Mouse (Mus musculus): Measurements from ENCODE around the gene Gm17067. TPM values are rescaled to one million over a fixed set of nuclear protein-coding genes. Genes with fewer than 3 reads are reported as not detected.
"Not testable (repeated sequence)": the region's sequence is repeated elsewhere in the genome, so short reads cannot be mapped to it uniquely, and the experiment has no call there.

The Gm17067 gene
- not detected in 2 replicates for polyA plus RNA-seq (2015; fragmentation: Nextera tagmentation; extraction: Ambion mirVana)

GRCm38 (mm10) chr7:42726917-42727316, at the start of gene Gm17067:
Gene Gm17067 (minus strand): TSS chr7:42727017.
- not testable (repeated sequence) for H3K9me3 ChIP-seq (replicated peaks; ENCODE audit: control insufficient read depth, low read length); ATAC-seq (ENCODE audit: insufficient read depth, low FRiP score); H3K4me1 ChIP-seq (ENCODE audit: control insufficient read depth, insufficient read depth, low read length); H3K27me3 ChIP-seq (ENCODE audit: control insufficient read depth, insufficient read depth, low read length); H3K9ac ChIP-seq (ENCODE audit: low read length); H3K4me3 ChIP-seq (replicated peaks; ENCODE audit: low read length); H3K27ac ChIP-seq (ENCODE audit: low read length); H3K36me3 ChIP-seq (ENCODE audit: control insufficient read depth, insufficient read depth, low read length); H3K4me2 ChIP-seq (ENCODE audit: low read depth, low read length)
- WGBS: 89% methylated on average over 4 of the region's 4 CpGs

DNA sequence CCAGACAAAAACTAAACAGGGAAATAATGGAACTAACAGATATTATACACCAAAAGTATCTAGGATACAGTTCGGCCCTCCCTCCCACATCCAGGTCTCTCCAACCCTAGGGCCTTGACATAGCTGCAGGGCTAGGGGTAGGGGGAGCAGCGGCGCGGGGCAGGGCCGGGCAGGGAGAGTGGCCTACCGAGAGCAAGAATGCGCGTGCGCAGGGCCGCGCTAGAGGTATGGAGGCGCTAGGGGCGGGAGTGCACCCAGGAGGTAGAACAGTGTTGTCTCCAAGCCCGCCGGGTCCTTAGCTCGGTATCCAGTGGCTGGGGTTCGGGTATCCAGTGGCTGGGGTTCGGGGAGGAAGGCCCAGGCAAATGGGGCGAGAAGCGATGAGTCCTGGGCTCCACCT, 23.0 kb upstream of the Gm17067 start:
- Histone ChIP-seq H3K4me2 (ENCODE audit: low read depth, low read length) (no peak overlapping the region), H3K27ac (ENCODE audit: low read length) (no peak overlapping the region), H3K4me3 (replicated peaks; ENCODE audit: low read length) (no peak overlapping the region), H3K27me3 (ENCODE audit: control insufficient read depth, insufficient read depth, low read length) (no peaks in the 10 kb centered on the region), H3K4me1 (ENCODE audit: control insufficient read depth, insufficient read depth, low read length) (no peaks in the 10 kb centered on the region), H3K36me3 (ENCODE audit: control insufficient read depth, insufficient read depth, low read length) (no peaks in the 10 kb centered on the region), H3K9ac (ENCODE audit: low read length) (no peak overlapping the region), H3K9me3 (replicated peaks; ENCODE audit: control insufficient read depth, low read length) (no peaks in the 10 kb centered on the region)
- ATAC-seq (ENCODE audit: insufficient read depth, low FRiP score): no peak
- WGBS: 47% methylated on average over 20 of the region's 20 CpGs

DNA sequence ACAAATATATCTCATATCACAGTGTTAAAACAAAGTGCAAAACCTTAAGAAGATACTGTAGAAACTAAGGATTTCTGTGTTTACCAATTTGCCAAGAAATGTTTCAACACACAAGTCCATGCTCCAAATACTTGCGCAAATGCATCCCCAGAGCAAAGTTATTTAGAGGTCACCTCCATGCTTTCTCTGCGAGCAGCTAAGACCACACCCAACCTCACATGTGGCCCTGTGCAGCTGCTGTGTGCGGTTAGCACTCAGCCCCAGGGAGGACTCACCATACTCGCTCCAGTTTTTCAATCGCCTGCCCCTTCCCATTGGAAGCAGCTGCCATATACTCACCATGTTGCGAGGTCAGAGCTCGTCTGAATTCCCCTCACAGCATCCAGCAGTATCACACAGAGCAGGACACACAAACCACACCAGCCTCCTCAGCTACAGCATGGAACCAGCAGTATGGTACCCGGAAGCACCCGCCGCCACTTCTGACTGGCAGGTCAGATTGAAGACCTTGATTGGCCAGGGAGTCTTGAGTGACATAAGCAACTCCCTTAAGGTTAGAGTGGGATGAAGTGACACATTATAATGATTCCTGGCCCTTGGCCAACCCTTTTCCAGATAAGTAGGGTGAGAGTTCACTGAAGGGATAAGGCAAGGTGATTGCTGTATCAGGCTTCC, 11.9 kb upstream of the Gm17067 start:
- Histone ChIP-seq H3K9me3 (replicated peaks; ENCODE audit: control insufficient read depth, low read length) (no peaks in the 10 kb centered on the region), H3K27me3 (ENCODE audit: control insufficient read depth, insufficient read depth, low read length) (no peaks in the 10 kb centered on the region), H3K27ac (ENCODE audit: low read length) (no peak overlapping the region), H3K4me2 (ENCODE audit: low read depth, low read length) (no peak overlapping the region), H3K4me1 (ENCODE audit: control insufficient read depth, insufficient read depth, low read length) (no peaks in the 10 kb centered on the region), H3K4me3 (replicated peaks; ENCODE audit: low read length) (no peak overlapping the region), H3K36me3 (ENCODE audit: control insufficient read depth, insufficient read depth, low read length) (no peaks in the 10 kb centered on the region), H3K9ac (ENCODE audit: low read length) (no peak overlapping the region)
- no peak for ATAC-seq (ENCODE audit: insufficient read depth, low FRiP score)
- 86% methylated on average over 10 of the region's 10 CpGs for WGBS

DNA sequence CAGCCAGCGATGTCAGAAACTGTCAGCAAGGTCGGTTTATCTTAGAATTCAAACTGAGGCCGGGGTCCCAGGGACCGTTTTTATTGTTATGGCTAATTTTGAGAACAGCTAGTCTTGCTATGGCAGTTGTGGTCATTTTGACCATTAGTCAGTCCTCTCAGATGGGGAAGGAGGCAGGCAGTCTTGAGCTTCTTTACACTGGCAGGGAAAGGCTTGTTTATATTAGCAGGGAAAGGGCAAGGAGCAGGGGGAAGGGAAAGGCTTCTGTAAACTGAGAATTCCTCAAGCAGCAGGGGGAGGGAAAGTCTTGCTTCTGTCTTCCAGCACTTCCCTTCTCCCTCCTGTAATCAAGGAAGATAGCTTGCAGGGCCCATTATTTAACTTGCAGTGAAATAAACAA, 33.6 kb downstream of the Gm17067 start:
- not testable (repeated sequence) for H3K36me3 ChIP-seq (ENCODE audit: control insufficient read depth, insufficient read depth, low read length); H3K9me3 ChIP-seq (replicated peaks; ENCODE audit: control insufficient read depth, low read length); H3K4me1 ChIP-seq (ENCODE audit: control insufficient read depth, insufficient read depth, low read length); H3K27me3 ChIP-seq (ENCODE audit: control insufficient read depth, insufficient read depth, low read length)
- peak overlapping the region; percentile 57 for H3K4me2 ChIP-seq (ENCODE audit: low read depth, low read length)
- H3K4me3 ChIP-seq (replicated peaks; ENCODE audit: low read length): peak overlapping the region; percentile 66
- WGBS: under 1% methylated on average over 4 of the region's 4 CpGs
- peak overlapping the region; percentile 82 for H3K9ac ChIP-seq (ENCODE audit: low read length)
- H3K27ac ChIP-seq (ENCODE audit: low read length): peak overlapping the region; percentile 73
- 0 out of 2 replicates have a peak, but pooled peaks have one; percentile 55 for ATAC-seq (ENCODE audit: insufficient read depth, low FRiP score)

DNA sequence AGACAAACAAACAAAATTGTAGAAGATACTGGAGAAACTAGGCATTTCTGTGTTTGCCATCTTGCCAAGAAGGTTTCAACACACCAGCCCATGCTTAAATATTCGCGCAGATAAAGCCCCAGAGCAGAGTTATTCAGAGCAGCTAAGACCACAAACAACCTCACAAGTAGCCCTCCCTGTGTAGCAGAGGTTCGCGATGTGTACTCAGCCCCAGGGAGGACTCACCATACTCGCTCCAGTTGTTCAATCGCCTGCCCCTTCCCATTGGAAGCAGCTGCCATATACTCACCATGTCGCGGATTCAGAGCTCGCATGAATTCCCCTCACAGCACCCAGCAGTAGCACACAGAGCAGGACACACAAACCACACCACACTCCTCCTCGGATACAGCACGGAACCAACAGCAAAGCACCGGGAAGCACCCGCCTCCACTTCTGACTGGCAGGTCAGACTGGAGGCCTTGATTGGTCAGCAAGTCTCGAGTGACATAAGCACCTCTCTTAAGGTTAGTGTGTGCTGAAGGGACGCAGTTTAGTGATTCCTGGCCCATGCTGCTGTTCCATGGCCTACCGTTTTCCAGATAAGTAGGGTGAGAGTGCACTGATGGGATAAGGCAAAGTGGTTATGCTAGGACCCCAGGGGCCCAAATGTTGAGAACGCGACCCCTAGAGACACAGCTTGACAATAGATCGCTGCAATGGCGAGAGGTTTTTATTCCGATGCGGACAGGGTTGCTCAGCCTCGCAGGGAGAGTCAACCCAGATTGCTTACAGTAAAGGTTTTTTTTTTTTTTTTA, 34.3 kb downstream of the Gm17067 start, which contains the start of gene Zfp975:
Zfp975 (minus strand) TSS at position 381 of the 797 bp plus-strand sequence.
- ATAC-seq (ENCODE audit: insufficient read depth, low FRiP score): peak; percentile 100
- H3K9me3 ChIP-seq (replicated peaks; ENCODE audit: control insufficient read depth, low read length); H3K27me3 ChIP-seq (ENCODE audit: control insufficient read depth, insufficient read depth, low read length); H3K36me3 ChIP-seq (ENCODE audit: control insufficient read depth, insufficient read depth, low read length); H3K4me1 ChIP-seq (ENCODE audit: control insufficient read depth, insufficient read depth, low read length): not testable (repeated sequence)
- H3K27ac ChIP-seq (ENCODE audit: low read length): peak within 1 kb of the TSS; percentile 73
- H3K4me2 ChIP-seq (ENCODE audit: low read depth, low read length): peak within 1 kb of the TSS; percentile 57
- peak within 1 kb of the TSS; percentile 66 for H3K4me3 ChIP-seq (replicated peaks; ENCODE audit: low read length)
- peak within 1 kb of the TSS; percentile 82 for H3K9ac ChIP-seq (ENCODE audit: low read length)
- under 1% methylated on average over 23 of the region's 23 CpGs for WGBS

GRCm38 (mm10) chr7:42680081-42680480, 46.7 kb downstream of the Gm17067 start:
- H3K4me3 ChIP-seq (replicated peaks; ENCODE audit: low read length); H3K27me3 ChIP-seq (ENCODE audit: control insufficient read depth, insufficient read depth, low read length); H3K9me3 ChIP-seq (replicated peaks; ENCODE audit: control insufficient read depth, low read length); ATAC-seq (ENCODE audit: insufficient read depth, low FRiP score); H3K27ac ChIP-seq (ENCODE audit: low read length); H3K36me3 ChIP-seq (ENCODE audit: control insufficient read depth, insufficient read depth, low read length); H3K4me1 ChIP-seq (ENCODE audit: control insufficient read depth, insufficient read depth, low read length); H3K4me2 ChIP-seq (ENCODE audit: low read depth, low read length); H3K9ac ChIP-seq (ENCODE audit: low read length): not testable (repeated sequence)
- WGBS: 92% methylated on average over 6 of the region's 6 CpGs

DNA sequence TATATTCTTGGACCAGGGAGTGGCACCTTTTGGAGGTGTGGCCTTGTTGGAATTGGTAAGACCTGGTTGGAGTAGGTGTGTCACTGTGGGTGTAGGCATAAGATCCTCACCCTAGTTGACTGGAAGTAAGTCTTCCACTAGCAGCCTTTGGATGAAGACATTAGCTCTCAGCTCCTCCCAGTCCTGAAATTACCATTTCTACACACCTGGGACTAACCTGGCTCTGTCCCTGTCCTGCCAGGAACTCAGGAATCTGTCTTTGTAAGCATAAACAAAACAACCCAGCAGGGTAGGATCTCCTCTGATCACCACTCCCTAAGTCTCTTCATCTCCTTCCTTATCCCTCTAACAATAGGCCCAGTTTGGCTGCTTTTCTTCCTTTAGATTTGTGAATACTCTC, 47.2 kb downstream of the Gm17067 start:
- not testable (repeated sequence) for H3K9ac ChIP-seq (ENCODE audit: low read length); H3K4me3 ChIP-seq (replicated peaks; ENCODE audit: low read length); H3K27ac ChIP-seq (ENCODE audit: low read length); ATAC-seq (ENCODE audit: insufficient read depth, low FRiP score); H3K4me2 ChIP-seq (ENCODE audit: low read depth, low read length); H3K9me3 ChIP-seq (replicated peaks; ENCODE audit: control insufficient read depth, low read length); H3K27me3 ChIP-seq (ENCODE audit: control insufficient read depth, insufficient read depth, low read length); H3K36me3 ChIP-seq (ENCODE audit: control insufficient read depth, insufficient read depth, low read length); H3K4me1 ChIP-seq (ENCODE audit: control insufficient read depth, insufficient read depth, low read length)

GRCm38 (mm10) chr7:42660140-42660539, 66.7 kb downstream of the Gm17067 start:
- H3K27me3 ChIP-seq (ENCODE audit: control insufficient read depth, insufficient read depth, low read length); H3K4me1 ChIP-seq (ENCODE audit: control insufficient read depth, insufficient read depth, low read length); H3K36me3 ChIP-seq (ENCODE audit: control insufficient read depth, insufficient read depth, low read length); H3K4me3 ChIP-seq (replicated peaks; ENCODE audit: low read length); H3K9me3 ChIP-seq (replicated peaks; ENCODE audit: control insufficient read depth, low read length); ATAC-seq (ENCODE audit: insufficient read depth, low FRiP score); H3K27ac ChIP-seq (ENCODE audit: low read length); H3K4me2 ChIP-seq (ENCODE audit: low read depth, low read length); H3K9ac ChIP-seq (ENCODE audit: low read length): not testable (repeated sequence)
- WGBS: 67% methylated on average over 4 of the region's 5 CpGs

Data from stomach, embryonic 16.5 days (tissue).